Mouse (Mus musculus) frontal cortex, adult 2 months (tissue): ENCODE measurements around the gene Slc7a7. TPM values are rescaled to one million over a fixed set of nuclear protein-coding genes. Genes with fewer than 3 reads are reported as not detected.

Experiments
- DNase-seq, 2 experiments: peaks; one replicate each; pipeline ENCODE4 v3.0.0; 2022; ENCODE audit warnings: low spot score in 1 of 2; ENCODE audit errors: extremely low spot score in 1 of 2
- polyA plus RNA-seq: library from polyadenylated mRNA; depleted of rRNA; stranded (reverse); fragments of >200 nt; gene quantifications from 2 replicates; pipeline ENCODE4 v1.2.3, GENCODE M21; 2012; rRNA removed

Gene Slc7a7
- polyA plus RNA-seq, 1 experiment = 2.9 TPM

- no peak for DNase-seq
These were observed 85.2 kb downstream of the Slc7a7 start for GRCm38 (mm10) chr14:54332176-54333074.

GRCm38 (mm10) chr14:54331178-54331577, 86.4 kb downstream of the Slc7a7 start:
- DNase-seq = no peak

GRCm38 (mm10) chr14:54329201-54329600, 88.4 kb downstream of the Slc7a7 start:
- DNase-seq = no peak

GRCm38 (mm10) chr14:54328548-54328947, 89.0 kb downstream of the Slc7a7 start:
- no peak for DNase-seq

- no peak for DNase-seq
These were observed 93.1 kb downstream of the Slc7a7 start for GRCm38 (mm10) chr14:54324486-54324885.

- no peak for DNase-seq
These were observed 95.8 kb downstream of the Slc7a7 start for GRCm38 (mm10) chr14:54321556-54322376.

Other genes with a start within 250 kb of the Slc7a7 start
- gene Dad1, start 163.7 kb downstream of the Slc7a7 start, polyA plus RNA-seq = 204 and 283 TPM in 2 replicates
- 57.3 and 71.9 TPM in 2 replicates for gene Abhd4, start 163.6 kb downstream of the Slc7a7 start, polyA plus RNA-seq
- gene Olfr49, start 132.8 kb downstream of the Slc7a7 start, polyA plus RNA-seq = not detected in 2 replicates
- 76.2 and 76.8 TPM in 2 replicates for gene Oxa1l, start 56.9 kb downstream of the Slc7a7 start, polyA plus RNA-seq
- gene Mrpl52, start 9.1 kb upstream of the Slc7a7 start, polyA plus RNA-seq = 137 and 147 TPM in 2 replicates
- 17.3 and 22.0 TPM in 2 replicates for gene Mmp14, start 13.8 kb upstream of the Slc7a7 start, polyA plus RNA-seq
- gene Lrp10, start 46.4 kb upstream of the Slc7a7 start, polyA plus RNA-seq = 34.4 and 37.4 TPM in 2 replicates
- 5.3 and 7.3 TPM in 2 replicates for gene Rem2, start 58.3 kb upstream of the Slc7a7 start, polyA plus RNA-seq
- gene Prmt5, start 99.7 kb upstream of the Slc7a7 start, polyA plus RNA-seq = 54.1 and 56.2 TPM in 2 replicates
- 7.2 and 8.2 TPM in 2 replicates for gene Haus4, start 136.8 kb upstream of the Slc7a7 start, polyA plus RNA-seq
- 2.3 and 2.8 TPM in 2 replicates for gene Ajuba, start 159.8 kb upstream of the Slc7a7 start, polyA plus RNA-seq
- 5.8 and 7.6 TPM in 2 replicates for gene 4931414P19Rik, start 188.2 kb upstream of the Slc7a7 start, polyA plus RNA-seq
- gene Psmb5, start 200.2 kb upstream of the Slc7a7 start, polyA plus RNA-seq = 177 and 178 TPM in 2 replicates
- gene Psmb11, start 203.7 kb upstream of the Slc7a7 start, polyA plus RNA-seq = 0.46 and 0.54 TPM in 2 replicates
- not detected in 2 replicates for gene Gm17606, start 223.2 kb upstream of the Slc7a7 start, polyA plus RNA-seq
- 15.1 and 18.1 TPM in 2 replicates for gene Cdh24, start 223.6 kb upstream of the Slc7a7 start, polyA plus RNA-seq